Mouse (Mus musculus) MEL (cell line): ENCODE data around the gene Il2rg.

Experiments
- BHLHE40 ChIP-seq: IDR thresholded peaks from 2 replicates; pipeline ENCODE4 v1.6.1; 2012; ENCODE audit warnings: low read depth, mild to moderate bottlenecking, inconsistent platforms, low read length, improper control_type of control experiment, borderline replicate concordance
- CTCF ChIP-seq, 3 experiments: IDR thresholded peaks in 2 of 3; conservative IDR thresholded peaks in 1 of 3; 2 replicates each; pipeline ENCODE4 v1.5.1; 2011 to 2012; ENCODE audit warnings: low read length in 3 of 3, low read depth in 2 of 3, mild to moderate bottlenecking in 2 of 3, improper control_type of control experiment in 1 of 3, inconsistent platforms in 1 of 3, mixed read lengths in 1 of 3, moderate library complexity in 1 of 3; ENCODE audit not compliant: control insufficient read depth in 1 of 3, insufficient read depth in 1 of 3, poor library complexity in 1 of 3, severe bottlenecking in 1 of 3
- EP300 ChIP-seq, 2 experiments: IDR thresholded peaks; 2 replicates each; pipeline ENCODE4 v1.6.1; 2011; ENCODE audit warnings: improper control_type of control experiment in 2 of 2, low read length in 2 of 2, low read depth in 1 of 2, mild to moderate bottlenecking in 1 of 2
- ETS1 ChIP-seq: IDR thresholded peaks from 2 replicates; pipeline ENCODE4 v1.6.1; 2012; ENCODE audit warnings: low read depth, mild to moderate bottlenecking, inconsistent platforms, low read length, improper control_type of control experiment, moderate library complexity
- POLR2A ChIP-seq, 2 experiments: IDR thresholded peaks; 2 replicates each; pipeline ENCODE4 v1.6.1; 2011 to 2012; ENCODE audit warnings: low read length in 2 of 2, mild to moderate bottlenecking in 2 of 2, control low read depth in 1 of 2, improper control_type of control experiment in 1 of 2, low read depth in 1 of 2, moderate library complexity in 1 of 2; ENCODE audit not compliant: control insufficient read depth in 1 of 2, insufficient read depth in 1 of 2, poor library complexity in 1 of 2
- UBTF ChIP-seq: IDR thresholded peaks from 2 replicates; pipeline ENCODE4 v1.6.1; 2012; ENCODE audit warnings: low read depth, mild to moderate bottlenecking, inconsistent platforms, low read length, improper control_type of control experiment, moderate library complexity, borderline replicate concordance; ENCODE audit not compliant: insufficient read depth
- USF1 ChIP-seq: IDR thresholded peaks from 2 replicates; pipeline ENCODE4 v1.6.1; 2014; ENCODE audit warnings: low read depth, mild to moderate bottlenecking, inconsistent platforms, low read length, improper control_type of control experiment, moderate library complexity
- ZC3H11A ChIP-seq: IDR thresholded peaks from 2 replicates; pipeline ENCODE4 v1.6.1; 2012; ENCODE audit warnings: low read depth, mild to moderate bottlenecking, inconsistent platforms, low read length, improper control_type of control experiment
- ZNF384 ChIP-seq: IDR thresholded peaks from 2 replicates; pipeline ENCODE4 v1.6.1; 2012; ENCODE audit warnings: low read depth, mild to moderate bottlenecking, inconsistent platforms, low read length, improper control_type of control experiment

DNA sequence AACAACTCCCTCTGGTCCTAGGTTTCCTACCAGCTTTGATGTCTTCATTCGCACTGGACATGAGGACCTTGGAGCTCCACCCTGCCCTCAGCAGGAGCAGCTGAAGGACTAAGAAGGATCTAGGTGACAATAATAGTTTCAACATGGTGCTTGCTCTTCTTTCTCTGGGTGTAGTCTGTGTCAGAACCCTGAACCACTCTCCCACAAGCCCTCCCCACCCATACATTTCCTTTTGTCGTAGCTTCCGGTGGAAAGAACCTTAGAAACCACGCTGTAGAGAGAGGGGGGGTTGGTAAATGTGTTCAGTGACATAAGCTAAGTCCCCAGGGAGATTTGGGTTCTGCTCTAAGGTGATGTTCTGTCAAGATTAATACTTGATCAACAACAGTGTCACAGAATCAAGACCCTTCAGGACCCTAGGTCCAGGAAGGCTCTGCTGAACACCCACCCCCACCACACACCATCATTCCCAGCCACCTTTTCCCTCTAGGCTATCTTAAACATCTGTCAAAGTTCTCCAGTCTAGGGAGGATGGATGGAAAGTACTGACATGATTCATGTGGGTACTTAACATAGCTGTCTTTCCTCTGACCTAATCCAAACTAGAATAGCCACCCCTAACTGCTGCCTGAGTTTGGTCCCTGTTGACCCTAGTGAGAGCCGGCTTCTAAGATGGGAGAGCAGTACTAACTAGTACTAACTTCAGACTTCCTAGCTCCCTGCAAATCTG is at the start of gene Il2rg:
- TF ChIP-seq BHLHE40 (no peak), CTCF (IDR thresholded peaks at IDR 0.05 in 2 of 3, conservative IDR thresholded peaks at IDR 0.05 in 1 of 3; ENCODE audit: control insufficient read depth in 1 of 3, insufficient read depth in 1 of 3, low read depth in 2 of 3, low read length in 3 of 3, poor library complexity in 1 of 3, severe bottlenecking in 1 of 3) (no peak), POLR2A (IDR thresholded peaks at IDR 0.05; ENCODE audit: control insufficient read depth in 1 of 2, insufficient read depth in 1 of 2, low read depth in 1 of 2, low read length in 2 of 2, poor library complexity in 1 of 2) (no peak), ETS1 (no peak), USF1 (no peak), ZNF384 (no peak), UBTF (no peak), EP300 (IDR thresholded peaks at IDR 0.05; ENCODE audit: low read depth in 1 of 2, low read length in 2 of 2) (no peak), ZC3H11A (no peak)
